Mouse (Mus musculus) forebrain, embryonic 13.5 days (tissue): ENCODE measurements around the gene Lama2. TPM values are rescaled to one million over a fixed set of nuclear protein-coding genes. Genes with fewer than 3 reads are reported as not detected.
"Not testable (repeated sequence)": the region's sequence is repeated elsewhere in the genome, so short reads cannot be mapped to it uniquely, and the experiment has no call there.

ENCODE experiments used
- ATAC-seq: fragments of 200-750 bp; cut with Nextera tagmentation; 2 replicates; pipeline ENCODE4 v1.8.0; 2017
- H3K27ac ChIP-seq: fragments of 300-500 bp; sonication (generic); 2 replicates; pipeline ENCODE4 v1.5.1; 2015; ENCODE audit warnings: inconsistent platforms, mild to moderate bottlenecking, moderate library complexity
- H3K27me3 ChIP-seq: fragments of 300-500 bp; sonication (generic); 2 replicates; pipeline ENCODE4 v1.6.1; 2015; ENCODE audit warnings: mild to moderate bottlenecking, inconsistent platforms
- H3K36me3 ChIP-seq: fragments of 300-500 bp; sonication (generic); 2 replicates; pipeline ENCODE4 v1.6.1; 2015; ENCODE audit warnings: mild to moderate bottlenecking, inconsistent platforms; ENCODE audit not compliant: poor library complexity, severe bottlenecking
- H3K4me1 ChIP-seq: fragments of 300-500 bp; sonication (generic); 2 replicates; pipeline ENCODE4 v1.6.1; 2015; ENCODE audit warnings: inconsistent platforms
- H3K4me2 ChIP-seq: fragments of 300-500 bp; sonication (generic); 2 replicates; pipeline ENCODE4 v1.6.1; 2015; ENCODE audit warnings: inconsistent platforms, mild to moderate bottlenecking, moderate library complexity
- H3K4me3 ChIP-seq: fragments of 300-500 bp; sonication (generic); 2 replicates; pipeline ENCODE4 v1.5.1; 2015; ENCODE audit warnings: mild to moderate bottlenecking, inconsistent platforms
- H3K9ac ChIP-seq: fragments of 300-500 bp; sonication (generic); 2 replicates; pipeline ENCODE4 v1.6.1; 2015; ENCODE audit warnings: mild to moderate bottlenecking, inconsistent platforms
- H3K9me3 ChIP-seq: fragments of 300-500 bp; sonication (generic); replicated peaks from 2 replicates; pipeline ENCODE4 v1.6.1; 2016; ENCODE audit warnings: inconsistent platforms
- WGBS: fragments of 180-500 bp; shearing (Covaris S2); methylation state at CpG from one replicate; pipeline ENCODE4 v1.1.7; 2015; 5-methylcytosine and 5-hydroxymethylcytosine counted together
- polyA plus RNA-seq: library from polyadenylated mRNA; unstranded; fragments of >200 nt; fragmentation: Nextera tagmentation; extraction: Ambion mirVana; gene quantifications from 2 replicates; pipeline ENCODE4 v1.2.1, GENCODE M21; 2015

The Lama2 gene
- polyA plus RNA-seq, 1 experiment from 2014 or later, result 2.8 TPM

- H3K9me3 ChIP-seq, ATAC-seq, H3K4me3 ChIP-seq, H3K4me1 ChIP-seq, H3K27me3 ChIP-seq, H3K4me2 ChIP-seq, H3K36me3 ChIP-seq, H3K27ac ChIP-seq, H3K9ac ChIP-seq: not testable (repeated sequence)
- 84% methylated on average over 6 of the region's 6 CpGs for WGBS
Observed at GRCm38 (mm10) chr10:26936056-26936455, 683.5 kb downstream of the Lama2 start.
